Mouse (Mus musculus) adrenal gland, adult 2 months (tissue): ENCODE data around the gene Icam4. TPM values are rescaled to one million over a fixed set of nuclear protein-coding genes. Genes with fewer than 3 reads are reported as not detected.
"Not testable (repeated sequence)": the region's sequence is repeated elsewhere in the genome, so short reads cannot be mapped to it uniquely, and the experiment has no call there.

ENCODE experiments used
- DNase-seq: peaks from one replicate; pipeline ENCODE4 v3.0.0; 2021
- long read RNA-seq: library from polyadenylated mRNA; stranded (forward); transcript quantifications from one replicate; pipeline ENCODE4 v2.0.0, GENCODE M21; 2021
- polyA plus RNA-seq: library from polyadenylated mRNA; depleted of rRNA; stranded (reverse); fragments of >200 nt; gene quantifications from 2 replicates; pipeline ENCODE4 v1.2.3, GENCODE M21; 2012; rRNA removed
- total RNA-seq, 2 experiments: library from RNA; stranded (reverse); gene quantifications; 2 replicates each; pipeline ENCODE4 v1.2.3; 2021

Icam4 gene
- total RNA-seq: 1 to 10 TPM; 1.1 to 5.1 TPM
- polyA plus RNA-seq: 1.9 and 2.7 TPM in 2 replicates
- long read RNA-seq, partial matches to known transcripts: 0 of 3 reads
- long read RNA-seq, other reads (novel, unspliced or antisense): 0 of 3 reads

- DNase-seq: peak; percentile 90
Observed at GRCm38 (mm10) chr9:21029291-21030054, at the start of gene Icam4. Gene Icam4 (plus strand): TSS chr9:21029373.

DNA sequence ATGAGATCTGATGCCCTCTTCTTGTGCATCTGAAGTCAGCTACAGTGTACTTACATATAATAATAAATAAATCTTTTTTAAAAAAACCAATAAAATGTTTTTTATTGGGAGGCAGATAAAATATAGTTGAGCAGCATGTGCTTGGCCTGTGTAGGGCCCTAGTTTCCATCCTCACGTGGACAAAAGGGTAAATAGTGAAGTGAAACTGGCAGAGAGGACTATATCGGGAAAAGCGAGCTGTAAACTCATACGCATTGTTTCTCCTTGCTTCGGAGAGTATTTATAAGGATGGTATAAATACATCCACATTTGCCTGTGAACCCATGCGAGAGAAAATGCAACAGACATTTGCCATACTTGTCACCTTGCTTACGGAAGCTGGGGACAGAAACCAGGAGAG, 49.4 kb upstream of the Icam4 start:
- no peak for DNase-seq

- no peak for DNase-seq
Observed at GRCm38 (mm10) chr9:20982171-20982570, 47.0 kb upstream of the Icam4 start.

DNA sequence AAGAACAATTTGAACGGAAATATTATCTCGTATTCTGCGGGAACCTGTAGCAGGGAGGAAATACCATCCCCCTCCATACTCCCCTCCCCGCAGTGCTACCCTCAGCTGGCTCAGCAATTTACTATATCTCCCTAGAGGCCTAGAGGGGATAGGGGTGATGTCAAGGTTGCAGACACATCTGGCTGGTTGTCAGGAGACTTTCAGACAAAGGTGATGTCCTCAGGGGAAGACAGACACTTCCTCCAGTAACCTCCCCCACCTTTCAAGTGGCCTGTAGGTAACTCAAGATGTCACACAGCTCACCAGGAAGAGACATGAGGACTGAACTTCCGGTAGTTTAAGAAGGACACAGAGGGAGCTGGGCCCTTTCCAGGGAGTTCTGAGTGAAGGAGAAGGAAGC, 46.0 kb upstream of the Icam4 start:
- no peak for DNase-seq

DNA sequence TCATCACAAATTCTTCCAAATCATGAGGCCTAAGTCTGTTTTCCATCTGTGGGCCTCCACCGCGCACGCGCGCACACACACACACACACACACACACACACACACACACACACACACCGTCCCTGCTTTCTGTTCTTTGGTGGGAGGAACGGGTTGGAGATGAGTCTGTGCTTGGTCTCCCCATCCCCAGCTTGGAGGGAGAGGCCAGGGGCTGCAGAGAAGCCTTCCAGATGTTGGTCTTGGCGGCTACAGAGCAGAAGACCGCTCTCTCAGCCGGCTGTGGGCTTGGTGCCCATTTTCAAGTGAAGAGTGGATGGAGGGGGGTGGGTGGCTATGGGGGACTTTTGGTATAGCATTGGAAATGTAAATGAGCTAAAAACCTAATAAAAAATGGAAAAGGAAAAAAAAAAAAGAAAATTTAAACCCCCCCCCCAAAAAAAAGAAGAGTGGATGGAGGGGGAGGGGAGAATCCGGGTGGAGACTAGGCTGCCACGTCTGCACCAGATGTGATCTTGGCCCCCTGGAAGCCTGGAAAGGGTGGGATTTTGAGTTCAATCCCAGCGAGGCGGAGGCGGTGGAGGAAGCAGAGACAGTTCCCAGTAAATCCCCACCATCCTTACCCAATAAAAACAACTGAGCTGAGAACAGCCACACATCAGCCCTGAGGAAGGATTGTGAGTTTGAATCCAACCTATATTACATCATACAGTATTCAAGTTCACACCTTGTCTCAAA, 42.1 kb upstream of the Icam4 start:
- no peak for DNase-seq

DNA sequence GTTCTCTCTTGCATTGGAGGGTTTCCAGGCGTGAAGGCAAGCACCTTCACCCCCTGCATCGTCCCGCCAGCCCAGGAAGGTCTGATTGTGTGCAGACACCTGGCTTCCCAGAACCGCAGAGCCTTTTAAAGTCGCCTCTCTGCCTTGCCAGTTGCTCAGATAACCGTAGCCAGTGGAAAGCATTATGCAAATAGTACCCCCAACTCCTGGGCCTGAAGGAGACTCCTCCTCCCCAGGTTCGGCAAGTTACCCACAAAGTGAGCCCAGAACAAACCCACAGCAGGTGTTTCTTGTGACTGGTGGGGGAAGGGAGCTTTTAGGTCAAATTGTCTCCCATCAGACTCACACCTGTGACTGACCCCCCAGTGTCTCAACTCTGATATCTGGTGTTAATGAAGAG, 41.2 kb upstream of the Icam4 start:
- DNase-seq: no peak

DNA sequence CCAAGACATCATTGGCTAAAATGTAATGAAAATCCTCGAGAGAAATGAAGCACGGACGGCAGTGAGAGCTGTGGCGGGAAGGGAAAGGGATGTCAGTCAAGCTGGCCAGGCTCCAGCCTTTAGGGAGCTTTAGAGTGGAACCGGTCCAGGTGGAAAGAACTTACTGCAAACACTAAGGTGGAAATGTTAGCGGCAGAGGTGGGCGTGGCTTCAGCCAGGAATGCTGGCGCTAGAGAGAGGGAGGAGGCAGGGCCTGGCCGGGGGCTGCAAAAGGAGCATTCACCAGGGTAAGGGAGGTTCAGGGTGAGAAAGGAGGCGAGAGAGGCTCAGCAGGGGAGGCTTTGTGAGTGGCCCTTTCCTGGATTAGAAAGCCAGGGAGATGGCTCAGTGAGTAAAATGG, 38.3 kb upstream of the Icam4 start:
- no peak for DNase-seq

DNA sequence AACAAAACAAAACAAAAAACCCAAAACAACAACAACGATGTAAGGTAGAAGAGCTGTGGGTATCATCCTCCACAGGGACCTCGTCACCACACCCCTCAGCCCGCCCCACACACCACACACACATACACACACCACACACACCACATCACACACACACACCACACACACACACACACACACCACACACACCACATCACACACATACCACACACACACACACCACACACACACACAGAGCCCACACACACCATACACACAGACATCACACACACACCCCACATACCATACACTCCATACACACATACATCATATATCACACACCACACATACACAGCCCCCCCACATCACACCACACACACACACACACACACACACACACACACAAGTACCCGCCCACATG, 37.6 kb upstream of the Icam4 start:
- no peak for DNase-seq

DNA sequence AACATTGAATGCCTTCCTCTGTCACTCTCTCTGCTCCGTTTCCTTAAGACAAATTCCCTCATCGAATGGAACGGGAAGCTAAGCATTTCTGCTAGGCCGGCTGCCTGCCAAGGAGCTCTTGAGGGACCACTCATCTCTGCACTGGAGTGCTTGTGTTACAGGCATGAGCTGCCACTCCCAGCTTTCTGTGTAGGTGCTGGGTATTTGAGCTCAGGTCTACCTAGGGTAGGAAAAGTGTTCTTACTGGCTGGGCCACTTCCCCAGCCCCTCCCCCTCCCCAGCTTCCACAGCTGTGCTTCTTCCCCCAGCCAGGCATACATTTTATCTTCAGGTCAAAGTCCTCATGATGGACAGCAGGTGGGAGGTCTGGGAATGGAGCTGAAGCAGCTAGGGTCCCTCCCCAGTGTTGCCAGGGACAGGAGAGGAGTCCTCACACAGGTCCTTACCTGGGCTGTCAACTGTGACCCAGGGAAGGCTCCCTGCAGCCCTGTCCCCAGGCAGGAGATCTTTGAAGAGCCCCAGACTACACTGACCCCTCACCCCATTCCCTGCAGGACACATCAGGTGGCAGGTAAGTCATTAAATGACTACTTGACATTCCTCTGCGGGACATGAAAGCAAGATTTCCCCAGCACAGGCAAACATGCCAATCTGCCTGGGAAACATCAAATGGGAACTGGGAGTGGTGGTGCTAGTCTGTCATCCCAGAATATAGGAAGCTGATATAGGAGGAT, 35.8 kb upstream of the Icam4 start:
- no peak for DNase-seq

DNA sequence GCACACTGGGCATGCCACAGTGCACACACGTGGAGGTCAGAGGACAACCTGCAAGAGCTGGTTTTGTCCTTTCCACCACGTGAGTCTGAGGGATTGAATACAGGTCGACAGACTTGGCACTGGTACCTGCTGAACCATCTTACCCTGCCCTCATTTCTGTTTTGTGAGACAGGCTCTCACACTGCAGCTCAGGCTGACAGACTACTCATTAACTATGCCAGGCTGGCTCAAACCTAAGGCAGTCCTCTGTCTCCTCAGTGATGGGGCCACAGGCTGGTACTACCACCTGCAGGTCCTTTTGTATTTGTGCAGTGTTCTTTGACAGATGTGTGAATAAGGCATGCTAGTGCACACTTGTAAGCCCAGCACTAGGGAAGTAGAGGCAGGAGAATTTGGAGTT, 34.1 kb upstream of the Icam4 start:
- no peak for DNase-seq

DNA sequence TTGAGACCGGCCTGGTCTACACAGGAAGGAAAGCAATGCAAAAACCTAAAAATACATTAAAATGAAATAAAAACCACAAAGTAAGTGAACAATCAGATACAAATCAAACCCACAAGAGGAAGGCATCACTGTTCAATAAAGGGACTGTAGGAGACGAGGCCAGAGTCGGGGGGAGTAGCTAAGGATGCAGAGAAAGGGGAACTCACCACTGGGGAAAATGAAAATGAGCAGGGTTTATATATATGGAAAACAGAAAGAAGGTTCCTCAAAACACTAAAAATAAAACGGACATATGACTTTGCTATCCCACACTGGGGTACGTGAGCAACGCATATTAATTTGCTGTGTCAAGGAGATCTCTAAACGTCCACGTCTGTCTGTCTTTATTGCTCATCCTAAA, 32.1 kb upstream of the Icam4 start:
- DNase-seq: no peak

- DNase-seq: not testable (repeated sequence)
Observed at GRCm38 (mm10) chr9:20998337-20998736, 30.8 kb upstream of the Icam4 start.

GRCm38 (mm10) chr9:21000811-21001210, 28.4 kb upstream of the Icam4 start:
- DNase-seq: peak; percentile 15

GRCm38 (mm10) chr9:21001651-21002200, 27.4 kb upstream of the Icam4 start:
- DNase-seq: no peak

GRCm38 (mm10) chr9:21002270-21002626, 26.9 kb upstream of the Icam4 start:
- no peak for DNase-seq

GRCm38 (mm10) chr9:21002627-21003551, 26.3 kb upstream of the Icam4 start, which contains the start of gene Mrpl4:
Gene Mrpl4 (plus strand): TSS chr9:21002738.
- DNase-seq: peak; percentile 91

- no peak for DNase-seq
Observed at GRCm38 (mm10) chr9:21007313-21007952, 21.7 kb upstream of the Icam4 start.

DNA sequence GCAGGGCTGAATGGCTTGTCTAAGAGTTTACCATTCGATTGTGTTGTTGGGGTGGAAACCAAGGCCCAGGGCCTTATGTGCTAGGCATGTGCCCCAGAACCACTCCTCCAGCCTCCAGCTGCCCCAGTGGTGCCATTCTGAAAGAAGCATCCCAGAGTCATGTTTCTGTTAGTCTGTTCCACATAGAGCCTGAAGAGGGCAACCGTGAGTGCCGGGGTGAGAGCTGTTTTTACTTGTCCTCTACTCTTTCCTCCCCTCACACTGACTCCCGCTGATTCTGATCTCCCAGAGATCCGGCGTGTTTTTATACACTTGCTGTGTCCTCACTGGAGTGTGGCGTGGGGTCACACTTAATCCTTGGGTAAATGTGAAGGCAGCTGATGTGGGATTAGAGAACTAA, 21.2 kb upstream of the Icam4 start:
- DNase-seq: no peak

GRCm38 (mm10) chr9:21010362-21010761, 18.8 kb upstream of the Icam4 start:
- DNase-seq: no peak

DNA sequence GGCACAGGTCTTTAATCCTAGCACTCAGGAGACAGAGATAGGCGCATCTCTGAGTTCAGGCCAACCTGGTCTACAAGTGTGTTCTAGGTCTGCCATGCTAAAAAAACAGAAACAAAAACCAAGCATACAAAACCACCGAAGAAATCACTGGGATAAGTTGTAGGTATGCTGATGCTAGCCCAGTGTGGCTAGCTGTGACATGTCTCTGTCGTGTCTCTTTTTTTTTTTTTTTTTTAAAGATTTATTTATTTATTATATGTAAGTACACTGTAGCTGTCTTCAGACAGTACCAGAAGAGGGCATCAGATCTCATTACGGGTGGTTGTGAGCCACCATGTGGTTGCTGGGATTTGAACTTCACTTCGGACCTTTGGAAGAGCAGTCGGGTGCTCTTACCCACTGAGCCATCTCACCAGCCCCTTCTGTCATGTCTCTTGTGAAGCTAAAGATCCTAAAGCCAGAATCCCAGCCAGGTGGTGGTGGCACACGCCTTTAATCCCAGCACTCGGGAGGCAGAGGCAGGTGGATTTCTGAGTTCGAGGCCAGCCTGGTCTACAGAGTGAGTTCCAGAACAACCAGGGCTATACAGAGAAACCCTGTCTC, 18.1 kb upstream of the Icam4 start:
- DNase-seq: not testable (repeated sequence)
